Mouse (Mus musculus): ENCODE measurements around the gene Ppp2r1a.
A peak's percentile ranks its signal among the peaks of the same experiment; 100 is the strongest.

Gene Ppp2r1a

GRCm38 (mm10) chr17:20944985-20945891 lies at the start of gene Ppp2r1a:
Gene Ppp2r1a (plus strand): TSS chr17:20945311.
- peak; percentile 97 for DNase-seq (ENCODE audit: low spot score)

DNA sequence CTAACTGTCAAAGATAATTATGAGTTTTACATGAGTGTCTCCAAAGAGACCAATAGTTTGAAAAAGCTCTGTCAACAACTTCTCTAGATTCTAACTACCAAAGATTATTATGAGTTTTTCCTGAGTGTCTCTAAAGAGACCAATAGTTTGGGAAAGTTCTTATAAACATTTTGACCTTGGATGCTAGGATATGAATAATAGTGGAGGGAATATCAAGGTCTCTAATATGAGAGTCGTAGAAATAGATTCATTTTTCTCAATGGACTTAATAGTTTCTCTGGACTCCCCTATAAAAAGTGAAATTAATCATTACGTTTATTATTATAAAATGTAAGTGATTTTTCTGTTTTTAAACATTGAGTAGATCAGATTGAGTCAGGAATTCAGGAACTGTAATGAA lies 40.1 kb upstream of the Ppp2r1a start, which contains the start of gene Vmn1r231:
Vmn1r231 (minus strand) TSS at position 101 of the 400 bp plus-strand sequence.
- DNase-seq (ENCODE audit: low spot score) = no peak

DNA sequence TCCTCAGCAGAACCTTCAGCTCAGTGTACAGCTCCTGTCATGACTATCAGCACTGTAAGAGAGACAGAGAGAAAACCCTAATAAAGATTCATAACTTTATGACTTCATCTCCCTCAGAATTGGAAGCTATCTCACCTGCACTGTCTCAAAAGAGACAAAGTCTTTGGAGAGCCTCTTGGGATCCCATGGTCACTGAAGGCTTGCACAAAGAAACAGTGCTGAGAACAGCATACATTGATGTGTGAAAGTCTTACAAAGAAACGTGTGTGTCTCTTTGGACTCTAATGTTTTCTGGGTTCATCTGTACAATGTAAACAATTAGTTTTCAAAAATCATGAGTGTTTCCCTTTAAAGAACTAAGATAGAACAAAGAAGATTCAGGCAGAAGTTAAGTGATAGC lies 25.5 kb upstream of the Ppp2r1a start, which contains the start of gene Vmn1r232:
Vmn1r232 (minus strand) TSS at position 101 of the 400 bp plus-strand sequence.
- DNase-seq (ENCODE audit: low spot score) = no peak

GRCm38 (mm10) chr17:20944226-20944625 lies 885 bp upstream of the Ppp2r1a start:
- DNase-seq (ENCODE audit: low spot score) = no peak

- no peak for DNase-seq (ENCODE audit: low spot score)
Measured at GRCm38 (mm10) chr17:20946026-20946565, 985 bp downstream of the Ppp2r1a start.

- DNase-seq (ENCODE audit: low spot score) = no peak
Measured at GRCm38 (mm10) chr17:20946636-20947035, 1.5 kb downstream of the Ppp2r1a start.

DNA sequence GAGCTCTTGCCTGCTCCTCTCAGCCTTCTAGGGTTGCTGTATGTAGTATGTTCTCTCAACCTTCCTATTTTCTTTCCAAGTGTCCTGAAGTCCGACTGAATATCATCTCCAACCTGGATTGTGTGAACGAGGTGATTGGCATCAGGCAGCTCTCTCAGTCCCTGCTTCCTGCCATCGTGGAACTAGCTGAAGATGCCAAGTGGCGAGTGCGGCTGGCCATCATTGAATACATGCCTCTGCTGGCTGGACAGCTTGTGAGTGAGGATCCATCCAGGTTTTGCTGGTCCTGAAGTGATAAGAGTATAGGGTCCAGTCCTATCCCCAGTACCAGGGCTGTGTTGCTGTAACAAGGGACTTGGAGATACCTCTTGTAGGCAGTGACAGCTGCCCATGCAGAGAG lies 15.3 kb downstream of the Ppp2r1a start:
- DNase-seq (ENCODE audit: low spot score) = no peak

DNA sequence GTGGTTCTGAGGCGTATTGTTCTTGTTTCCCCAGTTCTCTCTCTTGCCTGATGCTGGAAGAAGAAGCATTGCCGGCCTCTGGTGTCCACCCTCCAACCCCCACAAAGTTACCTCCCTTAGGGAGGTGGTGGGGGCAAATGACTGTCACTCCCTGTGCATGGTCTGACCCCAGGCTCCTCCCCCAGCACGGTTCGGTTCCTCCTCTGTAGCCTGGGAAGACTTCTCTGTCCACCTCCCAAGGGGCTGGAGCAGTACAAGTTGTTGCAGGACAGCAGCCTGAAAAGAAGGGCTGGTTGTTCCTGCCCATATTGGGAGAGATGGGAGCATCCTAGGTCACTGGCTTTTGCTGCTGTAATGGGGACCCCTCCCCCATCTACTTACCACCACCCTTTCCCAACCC lies 20.3 kb downstream of the Ppp2r1a start:
- DNase-seq (ENCODE audit: low spot score) = no peak

DNA sequence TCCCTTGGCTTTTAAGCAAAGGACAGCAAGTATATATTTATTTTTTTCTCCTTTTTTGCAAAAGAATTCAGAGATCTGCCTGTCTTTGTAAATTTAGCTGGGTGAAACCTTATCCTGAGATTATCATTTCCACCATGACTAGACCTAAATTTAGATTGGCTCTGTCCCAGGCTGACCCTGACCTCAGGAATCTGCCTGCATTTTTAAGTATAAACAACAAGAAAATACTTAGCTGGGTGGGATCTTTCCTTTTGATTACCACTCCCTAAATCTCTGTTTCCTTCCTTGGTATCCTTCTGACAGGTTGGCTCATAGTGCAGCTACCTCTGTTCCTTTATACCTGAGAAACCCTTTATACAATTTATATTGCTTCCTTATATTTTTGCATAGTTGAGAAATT lies 21.6 kb downstream of the Ppp2r1a start:
- no peak for DNase-seq (ENCODE audit: low spot score)

DNA sequence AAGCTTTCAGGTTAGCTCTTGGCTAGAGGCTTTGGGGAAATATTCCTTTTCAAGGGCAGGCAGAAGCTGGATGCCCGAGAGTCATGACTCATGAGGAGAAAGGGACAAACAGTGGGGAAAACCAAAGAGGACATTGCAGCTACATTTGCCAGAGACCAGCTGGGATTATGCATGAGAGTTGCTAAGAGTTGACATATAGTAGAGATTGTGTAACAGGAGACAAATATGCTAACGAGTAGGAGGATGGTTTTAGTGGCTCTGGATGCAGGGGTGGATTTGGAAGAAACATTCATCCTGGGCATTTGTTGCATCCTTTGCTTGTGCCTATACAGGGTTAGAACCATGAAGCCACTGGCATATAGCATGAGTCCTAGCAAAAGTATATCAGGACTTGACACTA lies 48.6 kb downstream of the Ppp2r1a start:
- DNase-seq (ENCODE audit: low spot score) = no peak

DNA sequence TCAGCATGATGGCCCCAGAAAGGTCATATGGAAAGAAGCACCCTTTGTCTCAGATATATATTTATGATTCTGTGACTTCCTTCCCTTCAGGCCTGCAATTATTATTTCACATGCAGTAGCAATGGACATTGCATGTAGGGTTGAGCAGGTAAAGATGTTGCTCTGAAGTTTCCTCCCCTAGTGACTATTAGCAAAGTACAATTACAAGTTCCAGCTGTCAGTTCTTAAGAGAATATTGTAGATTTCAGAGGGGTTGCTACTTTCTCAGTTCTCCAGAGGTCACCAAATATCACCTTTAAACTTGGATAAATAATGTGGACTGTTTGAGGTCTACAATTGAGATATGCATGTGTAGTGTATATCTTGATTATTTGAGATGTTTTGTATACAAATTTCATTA lies 51.3 kb downstream of the Ppp2r1a start, which contains the start of gene Vmn1r233:
Vmn1r233 (minus strand) TSS at position 101 of the 400 bp plus-strand sequence.
- DNase-seq (ENCODE audit: low spot score) = no peak

DNA sequence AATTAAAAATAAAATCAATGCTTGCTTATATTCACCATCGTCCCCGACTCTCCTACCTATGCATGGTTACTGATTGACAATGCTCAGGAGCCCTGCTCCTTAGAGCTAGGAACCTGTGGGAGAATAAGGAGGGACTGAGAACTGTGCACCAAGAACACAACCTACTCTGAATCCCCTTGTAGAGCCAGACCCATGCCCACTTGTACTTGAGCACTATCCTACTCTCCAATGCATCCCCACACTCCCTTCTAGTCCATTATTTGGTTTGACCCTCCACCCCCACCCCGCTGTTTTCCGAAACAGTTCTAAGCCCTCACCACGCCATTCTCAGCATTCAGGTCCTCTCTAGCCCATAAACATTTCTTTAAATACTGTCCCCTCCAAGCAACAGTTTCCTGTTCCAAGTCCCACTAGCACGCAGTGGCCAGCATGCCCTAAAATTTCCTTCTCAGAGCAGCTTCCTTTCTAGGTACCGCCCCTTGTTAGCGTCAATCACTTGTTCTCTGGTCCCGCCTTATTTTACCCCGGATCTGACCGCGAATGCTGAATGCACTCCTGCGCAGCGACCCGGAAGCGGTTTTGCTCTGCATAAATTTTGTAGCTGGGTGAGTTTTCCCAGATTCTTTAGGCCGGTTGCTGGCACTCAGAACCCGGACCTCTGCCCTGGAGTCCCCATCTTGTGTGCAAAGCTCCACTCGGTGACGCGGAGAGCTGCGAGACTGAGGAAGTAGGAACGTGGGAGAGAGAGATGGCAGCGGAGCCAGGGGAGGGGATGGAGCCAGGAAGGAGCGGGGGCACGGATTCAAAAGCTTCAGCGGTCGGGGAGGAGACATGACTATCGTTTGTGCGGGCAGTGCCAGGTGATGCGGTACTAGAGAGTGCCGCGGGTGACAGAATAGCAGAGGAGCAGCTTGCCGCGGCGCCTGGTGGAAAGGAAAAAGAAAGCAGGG lies 63.5 kb downstream of the Ppp2r1a start, which contains the start of gene Zfp160:
Zfp160 (plus strand) TSS at position 522 of the 950 bp plus-strand sequence.
- DNase-seq (ENCODE audit: low spot score) = peak; percentile 81

GRCm38 (mm10) chr17:21009726-21010125 lies 64.6 kb downstream of the Ppp2r1a start:
- no peak for DNase-seq (ENCODE audit: low spot score)

Measured in testis, postnatal 10 days (tissue).